Mouse (Mus musculus): Measurements from ENCODE around the gene Osbpl10.

Osbpl10 gene

GRCm38 (mm10) chr9:115278641-115279040, 300.3 kb downstream of the Osbpl10 start:
- no peak for DNase-seq (ENCODE audit: low read depth)

Data from naive thymus-derived CD4-positive, alpha-beta T cell, adult 2 months (primary cell).